Mouse (Mus musculus) naive thymus-derived CD4-positive, alpha-beta T cell, adult 2 months (primary cell): Measurements from ENCODE around the gene Tmem205.

Experiments
- DNase-seq: peaks from one replicate; pipeline ENCODE4 v3.0.0-alpha.2; 2011; ENCODE audit warnings: low read depth

Gene Tmem205

GRCm38 (mm10) chr9:21927208-21927753 lies at the start of gene Tmem205, which contains the start of gene Ccdc159:
Tmem205 (minus strand) TSS chr9:21927556.
Ccdc159 (plus strand) TSS chr9:21927471.
- no peak for DNase-seq

GRCm38 (mm10) chr9:21976626-21977175 lies 49.3 kb upstream of the Tmem205 start:
- DNase-seq = no peak

GRCm38 (mm10) chr9:21969304-21969703 lies 41.9 kb upstream of the Tmem205 start:
- DNase-seq = no peak

- DNase-seq = no peak
Measured at GRCm38 (mm10) chr9:21968883-21969282, 41.5 kb upstream of the Tmem205 start.

GRCm38 (mm10) chr9:21963417-21963816 lies 36.1 kb upstream of the Tmem205 start, which contains the start of gene Epor:
Epor (minus strand) TSS chr9:21963506.
- no peak for DNase-seq

GRCm38 (mm10) chr9:21962416-21963059 lies 35.2 kb upstream of the Tmem205 start:
- peak; percentile 62 for DNase-seq

GRCm38 (mm10) chr9:21962010-21962409 lies 34.7 kb upstream of the Tmem205 start:
- DNase-seq = no peak

- DNase-seq = peak; percentile 23
Measured at GRCm38 (mm10) chr9:21961366-21961980, 34.1 kb upstream of the Tmem205 start.

- DNase-seq = no peak
Measured at GRCm38 (mm10) chr9:21960558-21961208, 33.3 kb upstream of the Tmem205 start.

GRCm38 (mm10) chr9:21960135-21960534 lies 32.8 kb upstream of the Tmem205 start:
- no peak for DNase-seq

GRCm38 (mm10) chr9:21959244-21959643 lies 31.9 kb upstream of the Tmem205 start:
- no peak for DNase-seq

- no peak for DNase-seq
Measured at GRCm38 (mm10) chr9:21958372-21958771, 31.0 kb upstream of the Tmem205 start.

GRCm38 (mm10) chr9:21955570-21956281 lies 28.4 kb upstream of the Tmem205 start, which contains the start of gene Swsap1:
Swsap1 (plus strand) TSS chr9:21955755.
- peak; percentile 99 for DNase-seq

GRCm38 (mm10) chr9:21955225-21955569 lies 27.8 kb upstream of the Tmem205 start:
- no peak for DNase-seq

GRCm38 (mm10) chr9:21954635-21955034 lies 27.3 kb upstream of the Tmem205 start:
- DNase-seq = no peak

GRCm38 (mm10) chr9:21953600-21953999 lies 26.2 kb upstream of the Tmem205 start:
- peak; percentile 23 for DNase-seq

- DNase-seq = peak; percentile 51
Measured at GRCm38 (mm10) chr9:21951977-21952376, 24.6 kb upstream of the Tmem205 start.

GRCm38 (mm10) chr9:21950322-21950721 lies 23.0 kb upstream of the Tmem205 start:
- peak; percentile 75 for DNase-seq

- DNase-seq = no peak
Measured at GRCm38 (mm10) chr9:21948790-21949189, 21.4 kb upstream of the Tmem205 start.

- no peak for DNase-seq
Measured at GRCm38 (mm10) chr9:21948146-21948545, 20.8 kb upstream of the Tmem205 start.

- DNase-seq = no peak
Measured at GRCm38 (mm10) chr9:21947540-21948130, 20.3 kb upstream of the Tmem205 start.
